In genomic region chr3:88893011-88893410, GRCm38 (mm10) we compare ENCODE assay signal across 4 mouse cellular contexts. TPM values are rescaled to one million over a fixed set of nuclear protein-coding genes. Genes with fewer than 3 reads are reported as not detected.
DNase-seq lines count a peak whose midpoint lies in the region; ATAC-seq lines count a peak whose summit lies in the region.
"Not testable (repeated sequence)": the region's sequence is repeated elsewhere in the genome, so short reads cannot be mapped to it uniquely, and the experiment has no call there.

No protein-coding gene starts in this region.

- not testable (repeated sequence) for ATAC-seq in forebrain, embryonic 11.5 days (replicated peaks; ENCODE audit: low FRiP score)

- DNase-seq in ES-CJ7 (ENCODE audit: low read depth, low spot score) (peak; percentile 38), R1 (ENCODE audit: low read depth, low spot score) (peak; percentile 66), ZHBTc4 (ENCODE audit: low read depth, low spot score) (peak; percentile 63)
- DNase-seq in forebrain, embryonic 11.5 days (ENCODE audit: low spot score), result peak; percentile 28

- not testable (repeated sequence) for H3K27ac ChIP-seq in forebrain, embryonic 11.5 days (ENCODE audit: low read depth, low read length)

- not testable (repeated sequence) for H3K9ac ChIP-seq in forebrain, embryonic 11.5 days (ENCODE audit: low read length)

- not testable (repeated sequence) for H3K9me3 ChIP-seq in forebrain, embryonic 11.5 days (ENCODE audit: control insufficient read depth, low read length)

- H3K4me3 ChIP-seq in forebrain, embryonic 11.5 days (ENCODE audit: low read depth, low read length), result not testable (repeated sequence)

- not testable (repeated sequence) for H3K4me2 ChIP-seq in forebrain, embryonic 11.5 days (ENCODE audit: low read depth, low read length, severe bottlenecking)

- WGBS in forebrain, embryonic 11.5 days, result 93% methylated on average over 7 of the region's 7 CpGs

- H3K4me1 ChIP-seq in forebrain, embryonic 11.5 days (replicated peaks; ENCODE audit: control insufficient read depth, insufficient read depth, low read length), result not testable (repeated sequence)

- H3K36me3 ChIP-seq in forebrain, embryonic 11.5 days (ENCODE audit: control insufficient read depth, insufficient read depth, low read length), result not testable (repeated sequence)

- not testable (repeated sequence) for H3K27me3 ChIP-seq in forebrain, embryonic 11.5 days (ENCODE audit: control insufficient read depth, insufficient read depth, low read length)

RNA-seq across cellular contexts. Expression of gene Msto1, which starts 20.8 kb away (rescaled TPM):
- 53.5 and 54.2 TPM in 2 replicates for polyA plus RNA-seq in forebrain, embryonic 11.5 days (2014; fragmentation: Nextera tagmentation; extraction: Ambion mirVana)

RNA-seq across cellular contexts. Expression of gene Ash1l, which starts 57.4 kb away (rescaled TPM):
- polyA plus RNA-seq in forebrain, embryonic 11.5 days (2014; fragmentation: Nextera tagmentation; extraction: Ambion mirVana), result 17.4 and 20.7 TPM in 2 replicates

RNA-seq across cellular contexts. Expression of gene Dap3, which starts 58.0 kb away (rescaled TPM):
- polyA plus RNA-seq in forebrain, embryonic 11.5 days (2014; fragmentation: Nextera tagmentation; extraction: Ambion mirVana), result 134 and 146 TPM in 2 replicates

RNA-seq across cellular contexts. Expression of gene Gon4l, which starts 58.0 kb away (rescaled TPM):
- 22.0 and 24.1 TPM in 2 replicates for polyA plus RNA-seq in forebrain, embryonic 11.5 days (2014; fragmentation: Nextera tagmentation; extraction: Ambion mirVana)
